Mouse (Mus musculus) forebrain, embryonic 16.5 days (tissue): ENCODE measurements around the gene Prox2. TPM values are rescaled to one million over a fixed set of nuclear protein-coding genes. Genes with fewer than 3 reads are reported as not detected.

Source experiments
- ATAC-seq: fragments of 200-750 bp; cut with Nextera tagmentation; 2 replicates; pipeline ENCODE4 v1.8.0; 2017; ENCODE audit warnings: mild to moderate bottlenecking, moderate library complexity
- H3K27ac ChIP-seq: fragments of 300-500 bp; sonication (generic); 2 replicates; pipeline ENCODE4 v1.5.1; 2014; ENCODE audit warnings: low read length, control low read depth
- H3K27me3 ChIP-seq: fragments of 300-500 bp; sonication (generic); replicated peaks from 2 replicates; pipeline ENCODE4 v1.6.1; 2014; ENCODE audit warnings: low read length; ENCODE audit not compliant: control insufficient read depth, insufficient read depth
- H3K36me3 ChIP-seq: fragments of 300-500 bp; sonication (generic); 2 replicates; pipeline ENCODE4 v1.6.1; 2014; ENCODE audit not compliant: control insufficient read depth, insufficient read depth
- H3K4me1 ChIP-seq: fragments of 300-500 bp; sonication (generic); replicated peaks from 2 replicates; pipeline ENCODE4 v1.6.1; 2014; ENCODE audit warnings: low read length; ENCODE audit not compliant: control insufficient read depth, insufficient read depth
- H3K4me2 ChIP-seq: fragments of 300-500 bp; sonication (generic); 2 replicates; pipeline ENCODE4 v1.6.1; 2014; ENCODE audit warnings: mild to moderate bottlenecking, low read length, control low read depth
- H3K4me3 ChIP-seq: fragments of 300-500 bp; sonication (generic); replicated peaks from 2 replicates; pipeline ENCODE4 v1.5.1; 2014; ENCODE audit warnings: mild to moderate bottlenecking, low read length, control low read depth
- H3K9ac ChIP-seq: fragments of 300-500 bp; sonication (generic); replicated peaks from 2 replicates; pipeline ENCODE4 v1.6.1; 2014; ENCODE audit warnings: low read depth, low read length, control low read depth
- H3K9me3 ChIP-seq: fragments of 300-500 bp; sonication (generic); 2 replicates; pipeline ENCODE4 v1.6.1; 2016; ENCODE audit warnings: low read length; ENCODE audit not compliant: control insufficient read depth
- WGBS: fragments of 180-500 bp; shearing (Covaris S2); extraction: QIAGEN DNeasy Blood & Tissue Kit; methylation state at CpG from one replicate; pipeline ENCODE4 v1.1.7; 2014; 5-methylcytosine and 5-hydroxymethylcytosine counted together
- polyA plus RNA-seq: library from polyadenylated mRNA; unstranded; fragments of >200 nt; fragmentation: Nextera tagmentation; extraction: Ambion mirVana; gene quantifications from 2 replicates; pipeline ENCODE4 v1.2.1, GENCODE M21; 2015

Prox2 gene
- polyA plus RNA-seq, 1 experiment from 2014 or later, result 2.1 TPM

DNA sequence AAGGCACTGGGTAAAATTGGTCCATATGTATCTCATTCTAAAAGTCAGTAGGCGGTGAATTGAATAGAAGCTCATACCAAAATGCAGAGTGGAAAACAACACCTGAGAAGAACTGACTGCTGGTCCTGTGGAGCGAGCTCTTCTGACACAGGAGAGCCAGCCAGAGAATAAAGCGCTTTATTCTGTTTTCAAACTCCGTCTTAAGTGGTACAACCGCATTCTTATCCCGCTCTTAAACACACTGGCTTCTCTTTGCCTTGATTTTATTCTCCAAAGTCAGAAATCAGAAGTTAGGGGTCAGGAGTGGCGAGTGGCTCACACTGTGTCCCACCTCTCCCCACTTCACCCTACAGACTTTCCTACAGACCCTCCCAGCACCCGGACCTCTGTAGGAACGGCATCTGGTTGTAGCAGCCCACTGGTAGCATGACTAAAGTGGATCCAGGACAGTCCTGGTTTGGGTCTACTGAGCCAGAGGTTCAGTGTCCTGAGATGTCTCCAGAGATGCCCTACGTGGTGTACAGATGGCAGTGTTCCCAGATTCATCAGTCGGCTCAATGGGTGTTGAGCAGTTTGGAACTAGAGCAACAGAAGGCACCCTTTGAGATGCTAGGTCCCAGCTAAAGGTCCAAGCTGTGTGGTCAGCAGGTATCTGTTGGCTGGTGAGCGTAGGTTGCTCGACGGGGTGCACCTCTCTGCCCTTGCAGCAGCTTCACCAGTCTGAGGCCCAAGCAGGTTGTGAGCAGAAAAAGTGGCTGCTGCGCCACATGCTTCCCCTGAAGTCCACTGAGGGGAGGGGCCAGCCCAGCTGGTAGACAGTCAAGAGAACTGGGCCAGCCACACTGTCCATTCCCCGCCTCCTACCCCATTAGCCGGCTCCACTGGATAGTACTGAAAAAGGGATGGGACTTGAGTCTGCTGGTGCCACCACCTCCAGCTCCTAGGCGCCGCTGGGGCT, 25.2 kb upstream of the Prox2 start:
- WGBS, result 86% methylated on average over 19 of the region's 19 CpGs
- Histone ChIP-seq H3K36me3 (peaks cover 28% of the 10 kb centered on the region), H3K27me3 (no peaks in the 10 kb centered on the region), H3K27ac (no peak overlapping the region), H3K9ac (no peak overlapping the region), H3K4me2 (no peak overlapping the region), H3K4me1 (no peaks in the 10 kb centered on the region), H3K4me3 (no peak overlapping the region), H3K9me3 (no peaks in the 10 kb centered on the region)
- peak; percentile 24; the same call in 1 of the 2 replicates for ATAC-seq

DNA sequence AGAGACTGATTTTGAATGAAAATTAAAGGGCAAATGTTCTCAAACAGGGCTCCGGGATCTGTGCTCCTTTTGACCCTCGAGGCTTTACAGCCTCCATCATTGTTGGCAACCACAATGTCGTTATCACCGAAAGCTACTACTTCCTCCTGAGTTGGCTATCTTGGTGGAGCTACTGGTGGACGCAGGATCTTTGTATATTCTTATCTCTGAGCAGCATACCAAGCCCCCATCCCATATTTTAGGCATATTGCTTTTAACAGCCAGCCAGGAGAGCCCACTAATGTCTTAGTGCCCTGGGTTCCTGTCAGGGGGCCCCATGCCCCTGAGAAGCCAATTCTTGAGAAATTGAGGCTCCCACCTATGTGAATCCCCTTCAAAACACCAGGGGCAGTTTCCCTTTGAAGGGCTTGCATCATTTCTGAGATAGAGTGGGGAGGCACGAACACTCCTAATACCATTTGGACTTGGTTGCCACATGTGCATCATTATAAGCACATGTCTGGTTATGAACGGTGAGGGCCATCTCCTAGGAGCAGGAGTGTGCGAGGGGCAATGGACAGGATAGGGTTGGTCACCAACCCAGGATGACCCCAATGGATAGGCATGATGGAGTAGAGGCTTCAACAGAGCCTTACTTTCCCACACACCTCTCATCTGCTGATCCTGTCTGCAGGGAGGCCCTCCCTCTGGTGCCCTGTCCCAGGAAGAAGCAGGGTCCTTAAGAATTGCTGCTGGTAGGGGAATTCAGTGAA, 23.7 kb upstream of the Prox2 start:
- H3K36me3 ChIP-seq, result peaks cover 37% of the 10 kb centered on the region
- H3K27ac ChIP-seq, result no peak overlapping the region
- WGBS, result 92% methylated on average over 8 of the region's 8 CpGs

DNA sequence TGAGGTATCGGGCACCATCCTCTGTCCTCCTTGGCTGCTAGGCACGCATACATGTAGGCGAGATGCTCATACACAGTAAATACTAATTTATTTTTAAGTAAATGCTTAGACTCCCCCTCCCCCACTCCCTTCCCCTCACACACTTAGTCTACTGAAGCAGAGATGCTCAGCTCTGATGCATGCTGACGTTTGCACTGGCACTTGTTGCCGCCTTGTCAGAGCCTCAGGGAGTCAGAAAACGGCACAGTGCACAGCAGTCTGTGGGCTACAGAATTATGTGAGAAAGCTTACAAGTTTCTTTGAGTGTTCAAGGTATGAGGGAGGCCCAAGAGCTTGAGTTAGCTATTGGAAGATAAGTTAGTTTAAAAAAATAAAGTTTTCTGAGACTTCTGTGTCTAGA, 20.8 kb upstream of the Prox2 start:
- 90% methylated on average over 6 of the region's 6 CpGs for WGBS
- Histone ChIP-seq H3K4me1 (no peaks in the 10 kb centered on the region), H3K4me2 (no peak overlapping the region), H3K9me3 (no peaks in the 10 kb centered on the region), H3K27me3 (no peaks in the 10 kb centered on the region), H3K4me3 (no peak overlapping the region), H3K27ac (no peak overlapping the region), H3K9ac (no peak overlapping the region), H3K36me3 (peaks cover 47% of the 10 kb centered on the region)
- no peak for ATAC-seq

More for the DNA sequence above, 23.7 kb upstream of the Prox2 start:
- Histone ChIP-seq H3K27me3 (no peaks in the 10 kb centered on the region), H3K9me3 (no peaks in the 10 kb centered on the region), H3K4me3 (no peak overlapping the region), H3K9ac (no peak overlapping the region), H3K4me2 (no peak overlapping the region), H3K4me1 (no peaks in the 10 kb centered on the region)
- ATAC-seq, result no peak

DNA sequence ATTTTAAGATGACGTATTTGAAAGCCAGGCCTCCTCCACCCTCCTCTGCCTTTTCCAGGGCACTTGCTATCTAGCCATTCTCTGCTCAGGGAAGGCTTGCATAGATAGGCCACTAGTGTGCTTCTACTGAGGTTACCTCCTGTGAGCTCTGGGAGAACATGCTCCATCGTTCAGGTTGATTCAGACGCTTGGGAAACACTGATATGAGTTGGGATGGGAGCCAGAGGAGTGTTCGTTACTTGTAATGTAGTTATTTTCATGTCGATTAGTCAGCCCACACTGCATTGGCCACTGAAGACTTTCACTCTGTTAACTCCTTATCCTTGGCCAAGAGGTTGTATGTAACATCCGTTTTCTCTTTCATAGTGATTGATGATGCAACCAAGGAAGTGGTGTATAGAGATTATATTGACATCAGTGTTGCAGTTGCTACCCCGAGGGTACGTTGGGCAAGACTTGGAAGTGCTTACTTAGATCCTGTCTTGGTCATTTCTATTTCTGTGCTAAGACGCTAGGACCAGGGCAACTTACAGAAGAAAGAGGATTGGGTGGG, 18.9 kb upstream of the Prox2 start:
- no peak for ATAC-seq
- no peaks in the 10 kb centered on the region for H3K4me1 ChIP-seq

DNA sequence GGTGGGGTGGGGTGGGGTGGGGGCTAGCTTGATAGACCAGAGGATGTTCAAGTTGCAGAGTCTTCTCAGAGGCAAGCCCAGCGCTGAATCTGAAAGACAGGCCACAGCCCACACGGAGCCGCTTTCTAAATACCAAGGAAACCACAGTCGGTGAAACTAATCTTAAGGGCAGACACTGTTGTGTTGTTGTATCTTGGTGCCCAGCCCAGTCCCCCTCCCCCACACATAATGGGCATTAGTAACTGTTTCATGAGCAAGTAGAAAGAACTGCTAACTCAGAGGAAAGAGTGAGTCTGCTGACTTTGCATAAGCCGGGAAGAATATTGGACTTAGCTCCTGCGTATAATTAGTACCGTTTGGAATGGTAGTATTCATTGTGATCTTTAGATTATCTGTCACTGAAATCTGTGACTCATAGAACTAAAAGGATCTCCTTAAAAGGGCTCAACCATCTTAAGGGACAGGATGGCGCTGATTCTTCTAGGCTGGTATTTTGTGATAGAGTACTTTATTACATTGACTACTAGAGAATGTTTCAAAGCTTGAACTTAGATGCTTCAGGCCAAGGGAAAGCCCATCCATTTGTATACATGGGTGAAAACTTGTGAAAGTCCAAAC, 16.5 kb upstream of the Prox2 start:
- no peaks in the 10 kb centered on the region for H3K27me3 ChIP-seq
- no peaks in the 10 kb centered on the region for H3K4me1 ChIP-seq
- no peak overlapping the region for H3K27ac ChIP-seq
- ATAC-seq, result no peak
- H3K4me2 ChIP-seq, result no peak overlapping the region
- H3K9ac ChIP-seq, result no peak overlapping the region
- H3K36me3 ChIP-seq, result peaks cover 53% of the 10 kb centered on the region
- 82% methylated on average over 8 of the region's 8 CpGs for WGBS
- H3K9me3 ChIP-seq, result no peaks in the 10 kb centered on the region
- no peak overlapping the region for H3K4me3 ChIP-seq

More for the DNA sequence above, 18.9 kb upstream of the Prox2 start:
- no peaks in the 10 kb centered on the region for H3K9me3 ChIP-seq
- H3K4me3 ChIP-seq, result no peak overlapping the region
- H3K9ac ChIP-seq, result no peak overlapping the region
- peaks cover 51% of the 10 kb centered on the region for H3K36me3 ChIP-seq
- 95% methylated on average over 9 of the region's 9 CpGs for WGBS
- no peak overlapping the region for H3K27ac ChIP-seq
- no peaks in the 10 kb centered on the region for H3K27me3 ChIP-seq
- H3K4me2 ChIP-seq, result no peak overlapping the region

DNA sequence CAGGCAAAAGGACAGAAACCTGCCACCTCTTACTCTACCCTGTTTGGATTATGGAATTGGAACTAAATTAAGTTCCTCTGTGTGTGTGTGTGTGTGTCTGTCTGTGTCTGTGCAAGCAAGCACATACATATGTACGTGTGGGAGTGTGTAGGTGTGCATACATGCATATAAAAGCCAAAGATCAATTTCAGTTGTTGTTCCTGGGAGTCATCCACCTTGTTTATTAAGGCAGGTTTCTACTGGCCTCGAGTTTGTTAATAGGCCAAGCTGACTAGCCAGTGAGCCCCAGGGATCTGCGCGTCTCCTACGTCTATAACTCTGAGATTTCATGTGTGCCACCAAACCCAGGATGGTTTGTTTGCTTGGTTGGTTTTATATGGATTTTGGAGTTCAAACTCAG, 14.2 kb upstream of the Prox2 start:
- Histone ChIP-seq H3K4me3 (no peak overlapping the region), H3K9ac (no peak overlapping the region), H3K27me3 (no peaks in the 10 kb centered on the region), H3K36me3 (peaks cover 44% of the 10 kb centered on the region), H3K9me3 (no peaks in the 10 kb centered on the region), H3K27ac (no peak overlapping the region), H3K4me1 (no peaks in the 10 kb centered on the region), H3K4me2 (no peak overlapping the region)
- no peak for ATAC-seq
- WGBS, result 94% methylated on average over 5 of the region's 5 CpGs

DNA sequence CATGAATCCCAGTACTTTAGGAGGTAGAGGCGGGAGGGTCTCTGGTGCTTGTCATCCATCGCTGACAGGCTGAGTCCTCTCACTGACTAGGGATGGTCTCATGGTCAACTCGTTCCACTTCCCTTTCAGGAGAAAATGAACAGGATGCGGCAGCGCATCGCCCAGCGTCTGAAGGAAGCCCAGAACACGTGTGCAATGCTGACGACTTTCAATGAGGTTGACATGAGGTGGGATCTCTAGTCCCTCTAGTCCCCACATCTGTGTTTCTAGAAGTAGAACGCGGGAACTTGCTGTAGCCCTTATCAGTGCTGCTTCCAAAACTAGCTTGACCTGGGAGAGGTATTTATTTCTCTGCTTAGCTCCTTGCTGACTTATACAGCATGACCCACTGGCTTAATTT, 13.1 kb upstream of the Prox2 start:
- Histone ChIP-seq H3K4me3 (no peak overlapping the region), H3K27me3 (no peaks in the 10 kb centered on the region), H3K36me3 (peaks cover 43% of the 10 kb centered on the region), H3K4me1 (no peaks in the 10 kb centered on the region), H3K9me3 (no peaks in the 10 kb centered on the region), H3K9ac (no peak overlapping the region), H3K27ac (no peak overlapping the region), H3K4me2 (no peak overlapping the region)
- ATAC-seq, result no peak
- 96% methylated on average over 11 of the region's 11 CpGs for WGBS

DNA sequence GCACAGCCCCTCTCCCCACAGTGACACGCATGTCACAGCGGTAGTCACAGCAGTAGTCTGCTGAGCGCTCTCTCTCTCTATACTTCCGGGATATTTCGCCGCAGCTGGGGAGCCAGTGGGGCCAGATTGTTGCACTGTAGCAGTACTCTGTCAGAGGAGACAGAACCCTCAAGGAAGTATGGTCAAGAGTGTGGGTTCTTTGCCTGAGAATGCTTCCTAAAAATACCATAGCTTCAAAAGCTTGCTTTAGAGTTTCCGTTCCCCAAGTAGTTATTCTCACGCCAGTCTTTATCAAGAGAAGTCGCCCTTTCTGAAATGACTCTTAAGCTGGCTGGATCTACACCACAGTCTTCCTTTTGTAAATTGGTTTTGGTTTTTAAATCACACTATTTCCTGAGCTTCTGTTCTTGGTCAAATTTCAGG, 12.6 kb upstream of the Prox2 start:
- 96% methylated on average over 9 of the region's 9 CpGs for WGBS
- Histone ChIP-seq H3K27ac (no peak overlapping the region), H3K36me3 (peaks cover 38% of the 10 kb centered on the region), H3K4me1 (no peaks in the 10 kb centered on the region), H3K9me3 (no peaks in the 10 kb centered on the region), H3K4me2 (no peak overlapping the region), H3K27me3 (no peaks in the 10 kb centered on the region), H3K4me3 (no peak overlapping the region), H3K9ac (no peak overlapping the region)
- no peak for ATAC-seq
